Mouse (Mus musculus) skeletal muscle tissue, adult 2 months (tissue): Measurements from ENCODE around the gene Srgap3.
A peak's percentile ranks its signal among the peaks of the same experiment; 100 is the strongest.

Experiments used
- DNase-seq: peaks from one replicate; pipeline ENCODE4 v3.0.0-alpha.2; 2012; ENCODE audit warnings: low read depth, low spot score

Gene Srgap3

GRCm38 (mm10) chr6:112946895-112947436 is at the start of gene Srgap3:
Gene Srgap3, minus strand, starts transcription at chr6:112947266.
- DNase-seq, result peak; percentile 36

DNA sequence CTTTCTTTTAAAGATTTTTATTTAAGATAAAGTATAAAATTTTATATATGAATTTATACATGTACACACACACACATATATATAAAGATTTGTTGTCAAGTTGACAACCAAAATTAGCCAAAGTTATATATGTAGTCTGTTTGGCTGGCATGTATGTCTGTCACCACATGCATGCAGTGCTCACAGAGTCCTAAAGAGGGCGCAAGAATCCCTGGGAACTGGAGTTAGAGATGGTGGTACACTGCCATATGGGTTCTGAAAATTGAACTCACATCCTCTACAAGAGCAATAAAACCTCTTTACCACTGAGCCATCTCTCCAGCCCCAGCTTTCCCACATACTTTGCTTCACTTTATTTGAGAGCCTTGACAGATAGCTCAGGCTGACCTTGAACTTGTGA is 48.6 kb upstream of the Srgap3 start:
- DNase-seq, result no peak

DNA sequence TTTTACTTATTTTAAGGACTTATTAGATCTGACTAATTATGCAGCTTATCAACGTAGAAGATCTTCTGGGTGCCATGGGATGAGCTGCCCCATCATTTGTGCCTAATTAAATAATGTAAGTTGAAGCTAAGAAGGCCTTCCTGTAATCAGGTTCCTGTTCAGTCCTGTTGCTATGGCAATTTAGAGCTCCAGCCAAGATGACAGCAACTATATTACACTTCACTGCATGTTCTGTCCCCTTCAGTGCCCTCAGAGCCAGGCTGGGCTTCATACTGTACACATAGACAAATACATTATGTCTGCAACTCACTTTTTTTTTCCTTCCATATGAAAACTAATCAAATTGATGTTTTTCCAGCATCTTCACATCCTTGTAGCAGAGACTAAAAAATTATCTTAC is 43.1 kb upstream of the Srgap3 start:
- no peak for DNase-seq

DNA sequence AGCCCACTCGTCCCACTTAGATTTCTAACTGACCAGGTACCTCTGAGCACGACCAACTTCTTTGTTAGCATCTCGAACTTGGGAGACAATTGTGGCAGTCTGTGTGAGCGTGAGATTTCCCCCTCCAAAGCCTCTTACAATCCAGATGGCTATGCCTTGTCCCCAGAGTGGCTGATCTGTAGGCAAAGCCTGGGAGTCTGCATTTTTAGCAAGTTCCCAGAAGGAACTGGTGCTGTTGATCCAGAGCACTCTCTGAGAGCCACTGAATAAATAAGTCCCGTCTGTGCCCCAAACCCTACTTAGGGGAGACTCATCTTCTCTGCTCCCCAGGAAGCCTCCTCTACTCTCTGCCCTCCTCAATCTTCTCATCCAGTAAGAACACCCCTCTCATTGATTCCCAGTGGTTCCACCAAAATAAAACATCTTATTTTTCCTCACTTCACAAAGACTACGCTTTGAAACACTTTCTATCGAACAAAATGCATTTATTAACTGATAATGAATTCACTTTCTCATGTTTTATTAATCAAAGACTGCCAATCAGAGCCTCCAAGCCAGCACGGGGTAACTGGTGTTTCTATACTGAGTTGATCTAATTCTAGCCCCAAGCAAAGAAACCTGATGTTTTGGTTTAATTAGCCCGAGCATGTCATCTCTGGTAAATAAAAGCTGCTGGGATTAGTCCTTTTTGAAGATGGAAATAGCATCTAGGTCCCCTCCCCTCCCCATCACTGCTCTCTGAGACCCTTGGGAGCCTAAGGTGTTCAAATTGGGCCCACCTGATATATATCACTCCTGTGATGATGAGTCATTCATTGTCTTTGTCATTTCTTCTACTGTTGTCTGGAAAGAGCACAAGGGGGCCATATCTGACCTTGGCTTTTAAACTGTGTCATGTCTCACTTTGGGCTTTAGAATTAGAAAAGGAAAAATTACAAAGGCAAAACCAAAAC is 38.6 kb upstream of the Srgap3 start:
- no peak for DNase-seq

GRCm38 (mm10) chr6:112982241-112982640 is 35.2 kb upstream of the Srgap3 start:
- no peak for DNase-seq

- DNase-seq, result no peak
Observed at GRCm38 (mm10) chr6:112978947-112979346, 31.9 kb upstream of the Srgap3 start.

DNA sequence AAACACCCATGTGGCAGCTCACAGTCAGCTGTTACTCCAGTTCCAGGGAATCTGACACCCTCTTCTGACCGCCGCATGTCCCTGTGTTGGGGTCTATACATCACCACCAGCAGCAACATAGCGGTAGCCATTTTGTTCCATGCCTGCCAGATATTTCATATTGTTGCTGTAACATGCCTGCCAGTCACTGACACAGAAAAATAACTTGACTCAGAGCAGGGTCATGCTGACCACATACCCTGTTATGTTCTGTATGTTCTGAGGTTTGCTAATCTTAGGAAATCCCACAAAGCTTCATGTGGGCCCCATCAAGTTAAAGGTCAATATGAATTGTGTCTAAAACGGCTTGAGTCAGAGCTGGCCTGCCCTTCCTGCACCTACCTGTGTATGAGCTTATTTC is 30.2 kb upstream of the Srgap3 start:
- DNase-seq, result no peak

DNA sequence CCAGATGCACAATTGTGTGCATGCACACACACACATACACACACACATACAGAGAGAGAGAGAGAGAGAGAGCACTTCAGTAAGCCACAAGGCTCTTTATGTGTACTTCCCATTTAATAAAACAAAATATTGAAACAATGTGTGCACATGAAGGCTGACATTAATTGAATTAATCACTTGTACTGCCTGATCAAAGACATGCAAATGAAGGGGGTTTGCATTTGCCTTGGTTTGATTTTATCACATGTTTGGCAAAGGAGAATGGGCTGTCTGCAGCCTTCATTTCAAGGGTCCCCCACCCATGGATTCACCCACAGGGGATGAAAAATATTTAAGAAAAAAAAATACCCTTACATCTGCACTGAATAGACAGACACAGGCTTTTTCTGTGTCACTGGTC is 29.5 kb upstream of the Srgap3 start:
- no peak for DNase-seq

- no peak for DNase-seq
Observed at GRCm38 (mm10) chr6:112976136-112976535, 29.1 kb upstream of the Srgap3 start.

- DNase-seq, result no peak
Observed at GRCm38 (mm10) chr6:112973786-112974720, 27.0 kb upstream of the Srgap3 start.

DNA sequence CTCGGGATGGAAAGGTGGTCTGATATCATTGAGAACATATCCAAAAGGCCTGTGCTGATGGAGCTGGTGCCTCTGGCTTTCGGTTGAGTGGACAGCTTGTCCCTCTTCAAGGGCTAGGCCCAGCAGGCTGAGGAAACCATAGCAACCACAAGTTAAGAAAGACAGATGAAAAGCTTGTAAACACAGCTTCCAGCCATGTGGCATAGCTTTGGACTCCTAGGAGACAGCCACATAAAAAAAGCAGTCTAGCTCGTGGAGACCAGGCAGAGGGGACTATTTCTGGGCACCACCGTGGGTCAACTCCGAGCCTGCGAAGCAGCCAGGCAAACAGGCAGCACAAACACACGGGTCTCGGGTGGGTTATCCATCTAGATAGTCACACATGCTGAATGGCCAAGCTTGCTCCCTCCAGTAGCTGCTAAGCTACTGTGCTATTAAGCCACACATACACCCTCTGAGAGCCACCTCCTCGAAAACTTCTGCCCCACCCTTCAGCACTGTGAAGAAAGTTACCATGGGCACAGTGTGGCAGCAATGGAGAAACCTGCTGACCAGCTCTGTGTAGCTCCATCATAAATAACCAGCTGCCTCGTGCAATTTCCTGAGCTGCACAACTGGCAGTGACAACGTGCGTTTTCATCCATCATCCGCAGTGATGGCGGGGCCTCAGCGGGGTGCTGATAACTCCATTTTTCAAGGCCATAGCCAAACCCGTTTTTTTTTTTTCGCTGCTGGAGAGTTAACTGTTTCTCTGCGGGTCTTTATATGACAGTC is 26.0 kb upstream of the Srgap3 start:
- no peak for DNase-seq

GRCm38 (mm10) chr6:112972127-112972526 is 25.1 kb upstream of the Srgap3 start:
- no peak for DNase-seq

GRCm38 (mm10) chr6:112971116-112971768 is 24.2 kb upstream of the Srgap3 start:
- no peak for DNase-seq

- no peak for DNase-seq
Observed at GRCm38 (mm10) chr6:112967359-112967758, 20.3 kb upstream of the Srgap3 start.

DNA sequence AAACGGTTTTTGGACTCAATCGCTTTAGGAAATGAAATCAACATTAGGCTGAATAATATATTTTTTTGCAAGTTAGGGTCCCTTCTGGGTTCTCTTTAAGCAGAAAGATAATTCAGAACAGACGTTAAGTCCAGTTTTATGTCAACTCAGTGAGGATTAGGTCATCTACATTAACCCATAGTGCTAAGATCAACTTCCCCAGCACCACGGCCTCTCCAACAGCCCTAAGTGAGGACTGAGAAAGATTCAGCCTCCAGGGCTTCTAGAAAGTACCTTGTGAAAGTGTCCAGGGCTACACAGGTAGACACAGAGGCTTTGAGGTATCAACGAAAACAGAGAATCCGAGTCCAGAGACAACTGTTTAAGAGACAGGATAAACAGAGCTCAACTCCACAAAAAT is 11.3 kb upstream of the Srgap3 start:
- no peak for DNase-seq

- DNase-seq, result no peak
Observed at GRCm38 (mm10) chr6:112957583-112958280, 10.7 kb upstream of the Srgap3 start.

DNA sequence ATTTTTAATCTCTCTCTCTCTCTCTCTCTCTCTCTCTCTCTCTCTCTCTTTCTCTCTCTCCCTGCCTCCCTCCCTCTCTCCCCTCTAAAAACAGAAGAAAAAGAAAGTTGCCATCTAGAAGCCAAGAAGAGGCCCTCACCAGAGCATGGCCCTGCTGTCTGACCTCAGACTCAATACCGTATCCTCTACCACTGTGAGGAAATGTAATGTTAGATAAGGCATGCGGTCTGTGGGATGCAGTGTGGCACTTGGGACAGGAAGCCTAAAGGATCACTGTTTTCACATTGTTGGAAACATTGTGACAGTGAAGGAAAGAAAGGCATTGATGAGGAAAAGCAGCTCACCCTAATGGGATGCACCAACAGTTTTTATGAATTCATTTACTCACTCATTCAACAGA is 8.7 kb upstream of the Srgap3 start:
- DNase-seq, result no peak

DNA sequence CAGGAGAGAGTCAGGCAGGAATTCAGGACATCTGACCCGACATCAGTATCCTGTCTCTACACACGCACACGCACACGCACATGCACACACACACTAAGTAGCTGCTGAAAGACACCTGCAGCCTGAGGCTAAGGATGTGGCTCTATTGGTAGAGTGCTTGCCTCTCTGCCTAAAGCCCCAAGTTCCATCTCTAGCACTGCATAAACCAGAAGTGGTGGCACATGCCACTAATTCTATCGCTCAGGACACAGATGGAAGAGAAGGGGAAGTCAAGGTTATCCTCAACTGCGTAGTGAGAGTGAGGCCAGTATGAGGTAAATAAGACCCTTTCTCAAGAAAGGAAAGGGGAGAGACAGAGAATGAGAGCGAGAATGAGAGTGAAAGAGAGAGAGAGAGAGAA is 6.8 kb upstream of the Srgap3 start:
- DNase-seq, result no peak

DNA sequence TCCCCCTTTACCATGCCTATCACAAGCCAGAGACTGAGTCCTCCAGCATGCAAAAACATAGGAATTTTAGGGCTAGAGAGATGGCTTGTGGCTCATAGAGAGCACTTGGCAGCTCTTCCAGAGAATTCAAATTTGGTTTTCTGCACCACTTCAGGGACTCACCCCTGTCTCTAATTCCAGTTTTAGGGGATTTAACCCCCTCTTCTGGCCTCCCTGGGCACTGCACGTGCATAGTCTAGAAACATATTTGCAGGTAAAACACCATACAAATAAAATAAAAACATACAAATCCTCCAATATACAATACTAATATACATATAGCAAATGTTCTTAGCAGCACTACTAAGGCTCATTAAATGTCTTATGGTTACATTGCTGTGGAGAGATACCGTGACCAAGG is 4.2 kb upstream of the Srgap3 start:
- no peak for DNase-seq
